Mouse (Mus musculus) limb, embryonic 10.5 days (tissue): Measurements from ENCODE around the gene Il1f10. TPM values are rescaled to one million over a fixed set of nuclear protein-coding genes. Genes with fewer than 3 reads are reported as not detected.

Experiments used
- DNase-seq: peaks from one replicate; pipeline ENCODE4 v3.0.0-alpha.2; 2017; ENCODE audit warnings: low spot score
- H3K27ac ChIP-seq: fragments of 300-500 bp; sonication (generic); 2 replicates; pipeline ENCODE4 v1.5.1; 2016; ENCODE audit warnings: mild to moderate bottlenecking
- H3K27me3 ChIP-seq: fragments of 300-500 bp; sonication (generic); 2 replicates; pipeline ENCODE4 v1.6.1; 2016; ENCODE audit warnings: low read depth, mild to moderate bottlenecking; ENCODE audit not compliant: poor library complexity, severe bottlenecking
- H3K36me3 ChIP-seq: fragments of 300-500 bp; sonication (generic); 2 replicates; pipeline ENCODE4 v1.6.1; 2016; ENCODE audit warnings: mild to moderate bottlenecking, moderate library complexity
- H3K4me1 ChIP-seq: fragments of 300-500 bp; sonication (generic); 2 replicates; pipeline ENCODE4 v1.6.1; 2016
- H3K4me3 ChIP-seq: fragments of 300-500 bp; sonication (generic); 2 replicates; pipeline ENCODE4 v1.5.1; 2016; ENCODE audit warnings: mild to moderate bottlenecking, moderate library complexity
- H3K9me3 ChIP-seq: fragments of 300-500 bp; sonication (generic); replicated peaks from 2 replicates; pipeline ENCODE4 v1.6.1; 2016; ENCODE audit warnings: mild to moderate bottlenecking
- WGBS: fragments of 180-500 bp; shearing (Covaris S2); methylation state at CpG from one replicate; pipeline ENCODE4 v1.1.7; 2016; 5-methylcytosine and 5-hydroxymethylcytosine counted together
- polyA plus RNA-seq: library from polyadenylated mRNA; unstranded; fragments of >200 nt; fragmentation: Nextera tagmentation; extraction: Ambion mirVana; gene quantifications from 2 replicates; pipeline ENCODE4 v1.2.1, GENCODE M21; 2016

Gene Il1f10
- not detected in 2 replicates for polyA plus RNA-seq

DNA sequence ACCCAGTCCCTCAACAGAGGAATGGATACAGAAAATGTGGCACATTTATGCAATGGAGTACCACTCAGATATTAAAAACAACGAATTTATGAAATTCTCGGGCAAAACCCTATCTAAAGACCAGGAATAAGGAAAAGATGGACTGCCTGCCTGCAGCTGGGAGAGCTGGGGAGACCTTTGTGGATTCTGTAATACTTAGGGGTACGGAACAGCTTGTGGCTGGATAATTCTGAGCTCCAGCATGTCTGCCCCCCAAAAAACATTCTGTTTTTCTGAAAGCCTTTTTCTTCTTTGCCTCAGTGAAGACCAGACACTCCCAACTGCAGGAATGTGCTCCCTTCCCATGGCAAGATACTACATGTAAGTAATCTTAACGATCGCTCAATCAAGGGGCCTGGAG, at the start of gene Il1f10:
Gene Il1f10 (plus strand): TSS at position 301 of the 400 bp plus-strand sequence.
- Histone ChIP-seq H3K27ac (no peak within 1 kb of the TSS), H3K4me1 (no peaks in the 10 kb centered on the region), H3K9me3 (no peaks in the 10 kb centered on the region), H3K27me3 (no peaks in the 10 kb centered on the region), H3K36me3 (no peaks in the 10 kb centered on the region), H3K4me3 (no peak within 1 kb of the TSS)
- 81% methylated on average over 5 of the region's 5 CpGs for WGBS
- no peak for DNase-seq

DNA sequence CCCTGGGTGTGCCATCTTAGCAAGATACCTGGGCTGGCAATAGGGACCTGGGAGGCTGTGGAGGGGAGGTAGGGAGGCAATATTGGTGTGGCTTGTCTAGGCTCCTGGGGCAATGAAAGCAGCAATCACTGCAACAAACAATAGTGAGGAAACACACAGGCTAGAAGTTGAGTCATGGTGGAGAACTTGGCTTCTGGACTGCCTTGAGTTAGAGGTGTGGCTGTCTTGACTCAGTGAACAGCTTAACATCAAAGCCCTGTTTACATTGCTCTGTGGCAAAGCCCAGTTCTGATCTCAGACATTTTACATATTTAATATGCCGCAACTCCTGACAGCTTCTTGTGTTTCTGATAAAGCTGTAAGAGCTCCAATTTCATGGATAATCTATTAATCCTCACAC, 23.5 kb upstream of the Il1f10 start:
- no peaks in the 10 kb centered on the region for H3K9me3 ChIP-seq
- no peak overlapping the region for H3K4me3 ChIP-seq
- H3K27me3 ChIP-seq, result no peaks in the 10 kb centered on the region
- WGBS, result 92% methylated on average over 1 of the region's 1 CpGs
- no peak overlapping the region for H3K27ac ChIP-seq
- no peak for DNase-seq
- H3K4me1 ChIP-seq, result no peaks in the 10 kb centered on the region
- H3K36me3 ChIP-seq, result no peaks in the 10 kb centered on the region

DNA sequence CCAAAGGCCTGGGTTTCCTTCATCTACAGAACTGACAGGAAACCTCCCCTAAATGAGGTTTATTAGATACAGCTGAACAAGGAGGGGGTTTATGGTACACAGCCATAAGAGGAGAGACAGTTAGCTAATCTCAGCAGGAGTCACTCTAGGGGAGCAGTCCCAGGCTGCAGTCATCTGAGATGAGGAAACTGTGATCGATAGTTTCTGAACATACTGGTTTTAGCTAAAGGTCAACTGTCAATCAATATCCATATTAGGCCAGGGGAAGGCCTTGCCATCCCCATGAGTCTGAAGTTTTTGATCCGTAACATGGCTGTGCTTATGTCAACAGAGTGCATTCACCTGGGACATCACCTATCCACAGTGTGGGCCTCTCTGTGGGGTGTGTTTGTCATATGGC, 17.4 kb upstream of the Il1f10 start:
- H3K9me3 ChIP-seq, result no peaks in the 10 kb centered on the region
- DNase-seq, result no peak
- 85% methylated on average over 2 of the region's 2 CpGs for WGBS

DNA sequence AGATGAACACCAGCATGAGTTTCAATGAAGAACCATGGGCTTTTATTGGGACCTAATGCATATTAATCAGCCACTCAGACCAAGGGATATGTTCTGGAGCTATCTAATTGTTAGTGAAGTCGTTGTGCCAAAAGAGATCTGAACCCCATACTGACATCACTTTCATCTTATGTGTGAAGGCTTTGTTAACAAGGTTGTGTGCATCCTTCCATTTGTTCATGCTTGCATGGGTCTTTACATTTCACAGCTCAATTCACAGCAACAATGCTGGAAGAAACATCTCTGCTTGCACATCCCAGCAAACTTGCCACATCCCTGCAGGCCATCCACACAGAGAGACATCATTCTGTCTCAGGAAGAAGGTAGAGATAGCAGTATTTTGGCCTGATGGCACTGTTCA, 15.8 kb upstream of the Il1f10 start:
- Histone ChIP-seq H3K36me3 (no peaks in the 10 kb centered on the region), H3K27ac (no peak overlapping the region), H3K4me3 (no peak overlapping the region), H3K27me3 (no peaks in the 10 kb centered on the region), H3K4me1 (no peaks in the 10 kb centered on the region), H3K9me3 (no peaks in the 10 kb centered on the region)
- DNase-seq, result no peak
- 59% methylated on average over 1 of the region's 1 CpGs for WGBS

More for the DNA sequence above, 17.4 kb upstream of the Il1f10 start:
- Histone ChIP-seq H3K4me3 (no peak overlapping the region), H3K27ac (no peak overlapping the region), H3K4me1 (no peaks in the 10 kb centered on the region), H3K27me3 (no peaks in the 10 kb centered on the region), H3K36me3 (no peaks in the 10 kb centered on the region)

DNA sequence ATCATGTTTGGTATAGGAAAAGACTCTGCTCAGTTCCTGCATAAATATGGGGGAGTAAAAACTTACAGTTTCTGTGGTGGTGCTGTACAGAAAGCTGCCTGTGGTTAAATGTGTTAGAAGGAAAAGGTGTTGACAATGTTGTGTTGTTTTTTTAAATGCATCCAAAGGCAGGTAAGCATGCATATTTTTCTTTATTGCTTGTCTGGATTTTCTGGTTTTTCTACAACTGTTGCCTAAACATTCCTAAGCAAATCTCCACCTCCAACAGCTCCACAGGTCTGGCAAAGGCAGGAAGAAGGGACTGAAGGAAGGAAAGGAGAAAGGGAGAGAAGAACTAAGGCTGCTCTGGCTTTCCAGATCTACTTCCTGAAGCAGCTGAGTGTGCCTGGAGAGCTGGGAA, 14.3 kb upstream of the Il1f10 start, which contains the start of gene Il1f5:
Gene Il1f5 (plus strand): TSS at position 301 of the 400 bp plus-strand sequence.
- H3K4me1 ChIP-seq, result no peaks in the 10 kb centered on the region

DNA sequence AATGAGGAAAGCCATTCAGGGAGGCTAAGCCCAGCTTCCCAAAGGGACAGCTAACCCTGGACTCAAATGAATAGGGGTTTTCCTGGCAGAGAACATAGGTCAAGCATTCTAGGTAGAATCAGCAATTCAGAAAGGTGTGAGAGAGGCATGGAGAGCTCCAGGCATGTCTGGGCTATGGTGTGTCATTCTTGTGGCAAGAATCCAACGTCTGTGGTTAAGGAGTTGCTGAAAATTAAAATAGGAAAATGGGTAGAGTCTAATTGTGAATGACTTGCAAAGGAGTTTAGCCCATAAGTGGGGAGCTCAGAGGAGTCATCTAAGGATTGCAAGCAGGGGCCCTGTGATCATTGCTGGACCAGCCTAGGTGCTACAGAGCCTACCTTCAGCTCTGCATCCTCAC, 3.6 kb downstream of the Il1f10 start:
- Histone ChIP-seq H3K36me3 (no peaks in the 10 kb centered on the region), H3K4me3 (no peak overlapping the region), H3K27me3 (no peaks in the 10 kb centered on the region), H3K27ac (no peak overlapping the region), H3K4me1 (no peaks in the 10 kb centered on the region), H3K9me3 (no peaks in the 10 kb centered on the region)
- WGBS, result 54% methylated on average over 1 of the region's 1 CpGs
- DNase-seq, result no peak

More for the DNA sequence above, 14.3 kb upstream of the Il1f10 start, which contains the start of gene Il1f5:
- no peak within 1 kb of the TSS for H3K27ac ChIP-seq
- H3K4me3 ChIP-seq, result no peak within 1 kb of the TSS
- DNase-seq, result no peak
- no peaks in the 10 kb centered on the region for H3K27me3 ChIP-seq
- no peaks in the 10 kb centered on the region for H3K9me3 ChIP-seq
- H3K36me3 ChIP-seq, result no peaks in the 10 kb centered on the region

DNA sequence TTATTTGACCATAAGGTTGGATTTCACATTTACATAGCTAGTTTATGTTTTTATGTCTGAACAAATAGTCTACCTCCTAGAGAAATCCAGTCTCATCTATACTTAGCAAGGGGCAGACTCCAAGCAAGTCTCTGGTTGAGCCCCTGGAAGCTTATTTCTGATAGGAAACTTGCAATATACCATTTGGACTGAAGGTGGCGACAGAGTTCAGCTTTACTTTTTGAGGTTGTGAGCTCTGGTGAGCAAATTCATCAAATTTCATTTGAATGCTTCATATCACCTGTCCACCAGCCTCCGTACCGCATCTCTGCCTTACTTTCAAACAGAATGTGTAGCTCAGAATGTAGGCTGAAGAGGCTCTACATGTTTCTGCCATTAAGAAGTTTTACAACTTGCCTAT, 5.8 kb downstream of the Il1f10 start:
- H3K27me3 ChIP-seq, result no peaks in the 10 kb centered on the region
- H3K4me3 ChIP-seq, result no peak overlapping the region
- no peak overlapping the region for H3K27ac ChIP-seq
- H3K4me1 ChIP-seq, result no peaks in the 10 kb centered on the region
- WGBS, result 16% methylated on average over 3 of the region's 3 CpGs
- H3K9me3 ChIP-seq, result no peaks in the 10 kb centered on the region
- DNase-seq, result peak; percentile 47
- no peaks in the 10 kb centered on the region for H3K36me3 ChIP-seq

DNA sequence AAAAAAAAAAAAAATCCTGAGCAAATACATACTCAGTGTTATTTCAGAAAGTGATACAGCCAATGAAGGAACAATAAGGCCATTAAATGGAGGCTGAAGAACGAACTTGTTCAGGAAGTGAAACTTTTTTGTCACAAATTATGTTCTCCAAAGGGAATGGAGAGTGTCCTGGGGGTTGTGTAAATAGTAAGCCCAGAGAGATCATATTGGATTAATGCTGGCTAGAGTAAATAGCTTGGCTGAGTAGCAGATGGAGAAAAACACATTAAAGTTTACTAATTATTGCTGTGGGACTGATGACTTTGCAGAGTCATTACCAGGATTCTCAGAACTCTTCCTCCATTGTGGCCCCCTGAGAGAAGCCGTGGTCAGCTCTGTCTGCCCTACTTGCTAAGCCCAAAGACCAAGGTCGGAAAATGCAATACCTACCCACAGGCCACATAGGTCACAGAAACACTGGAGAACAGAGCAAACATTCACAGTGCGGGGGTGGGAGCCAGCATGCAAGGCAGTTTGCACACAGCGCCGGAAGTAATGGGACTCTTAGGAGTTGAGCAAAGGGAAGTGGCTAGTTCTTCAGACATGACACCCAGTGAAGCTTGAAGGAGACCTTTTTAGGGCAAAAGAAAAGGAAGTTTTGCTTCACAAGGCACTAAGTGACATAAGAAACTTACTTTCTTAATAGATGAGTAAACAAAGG, 20.5 kb downstream of the Il1f10 start:
- Histone ChIP-seq H3K36me3 (no peaks in the 10 kb centered on the region), H3K27ac (no peak overlapping the region), H3K27me3 (no peaks in the 10 kb centered on the region), H3K4me3 (no peak overlapping the region), H3K9me3 (no peaks in the 10 kb centered on the region), H3K4me1 (no peaks in the 10 kb centered on the region)
- 89% methylated on average over 6 of the region's 6 CpGs for whole genome bisulfite sequencing
- no peak for DNase-seq

DNA sequence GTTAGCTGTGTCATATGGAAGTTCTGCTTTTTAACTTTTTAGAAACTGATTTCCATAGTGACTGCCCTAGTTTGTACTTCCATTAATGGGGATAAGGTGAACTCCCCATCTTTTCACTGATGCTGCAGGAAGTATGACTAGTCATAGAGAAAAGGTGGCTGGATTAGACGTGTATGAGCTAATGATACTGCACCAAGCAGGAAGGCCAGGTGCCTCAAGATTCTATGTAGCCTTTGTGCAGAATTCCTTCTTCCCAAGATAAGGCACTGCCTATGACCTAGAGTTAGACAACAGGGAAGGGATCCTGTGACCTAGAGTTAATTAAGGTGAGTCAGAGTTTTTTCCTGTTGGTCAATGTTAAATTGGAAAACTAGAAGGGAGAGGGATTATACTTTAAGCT, 25.9 kb downstream of the Il1f10 start:
- no peak for DNase-seq
- Histone ChIP-seq H3K4me3 (no peak overlapping the region), H3K27me3 (no peaks in the 10 kb centered on the region), H3K4me1 (no peaks in the 10 kb centered on the region), H3K27ac (no peak overlapping the region), H3K9me3 (no peaks in the 10 kb centered on the region), H3K36me3 (no peaks in the 10 kb centered on the region)
- 79% methylated on average over 1 of the region's 1 CpGs for WGBS

DNA sequence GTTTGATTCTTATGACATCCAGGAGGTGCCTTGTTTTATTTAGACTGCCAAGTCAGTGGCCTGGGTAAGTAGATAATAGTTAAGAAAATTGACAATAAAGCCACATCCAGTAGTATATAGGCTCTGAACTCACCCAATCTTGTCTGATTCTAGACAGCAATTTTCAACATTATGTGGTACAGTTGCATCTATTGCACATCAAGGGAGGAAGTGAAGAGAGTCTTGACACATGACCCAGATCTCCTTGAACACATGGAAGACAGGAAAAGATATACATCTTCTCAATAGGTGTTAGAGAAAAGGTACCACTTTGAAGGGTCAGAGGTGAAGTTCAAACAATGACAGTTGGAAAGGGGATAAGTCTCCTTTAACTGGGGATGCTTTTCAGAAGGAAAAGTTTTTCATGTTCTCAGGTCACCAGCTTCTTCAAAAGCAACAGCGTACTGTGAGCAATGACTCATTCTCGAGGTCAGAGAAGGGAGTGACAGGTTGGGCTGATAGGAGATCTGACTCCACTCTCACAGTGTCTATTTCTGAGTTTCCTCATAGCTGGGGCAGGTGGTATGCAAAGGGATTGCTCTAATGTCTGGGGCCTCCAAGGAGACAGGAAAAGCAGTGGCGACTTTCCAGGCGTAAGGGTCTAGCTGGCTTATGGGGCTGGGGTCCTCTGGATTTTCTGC, 27.1 kb downstream of the Il1f10 start:
- Histone ChIP-seq H3K4me1 (no peaks in the 10 kb centered on the region), H3K9me3 (no peaks in the 10 kb centered on the region), H3K4me3 (no peak overlapping the region), H3K27me3 (no peaks in the 10 kb centered on the region), H3K27ac (no peak overlapping the region), H3K36me3 (no peaks in the 10 kb centered on the region)
- no peak for DNase-seq
- WGBS, result 88% methylated on average over 4 of the region's 4 CpGs

DNA sequence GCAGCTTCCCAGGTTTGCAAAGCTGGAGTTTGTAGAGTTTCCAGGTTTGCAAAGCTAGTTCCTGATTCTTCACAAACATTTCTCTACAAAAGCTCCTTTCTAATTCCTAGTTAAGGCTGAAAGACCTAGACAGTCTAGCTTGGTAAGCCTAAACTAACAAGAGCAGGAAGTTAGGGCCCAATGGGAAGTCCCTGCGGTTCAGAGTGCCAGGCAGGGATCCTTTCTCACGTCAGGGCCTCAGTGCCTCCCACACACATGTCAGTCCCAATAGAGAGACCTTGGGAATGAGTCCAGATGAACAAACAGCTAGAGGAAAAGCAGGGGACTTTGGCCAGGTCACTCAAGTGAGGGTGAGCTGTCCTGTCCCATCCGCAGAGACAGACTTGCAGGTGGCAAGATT, 44.3 kb downstream of the Il1f10 start:
- Histone ChIP-seq H3K9me3 (no peaks in the 10 kb centered on the region), H3K4me3 (no peak overlapping the region), H3K4me1 (no peaks in the 10 kb centered on the region), H3K36me3 (no peaks in the 10 kb centered on the region), H3K27me3 (no peaks in the 10 kb centered on the region), H3K27ac (no peak overlapping the region)
- DNase-seq, result no peak
- 67% methylated on average over 3 of the region's 3 CpGs for WGBS

DNA sequence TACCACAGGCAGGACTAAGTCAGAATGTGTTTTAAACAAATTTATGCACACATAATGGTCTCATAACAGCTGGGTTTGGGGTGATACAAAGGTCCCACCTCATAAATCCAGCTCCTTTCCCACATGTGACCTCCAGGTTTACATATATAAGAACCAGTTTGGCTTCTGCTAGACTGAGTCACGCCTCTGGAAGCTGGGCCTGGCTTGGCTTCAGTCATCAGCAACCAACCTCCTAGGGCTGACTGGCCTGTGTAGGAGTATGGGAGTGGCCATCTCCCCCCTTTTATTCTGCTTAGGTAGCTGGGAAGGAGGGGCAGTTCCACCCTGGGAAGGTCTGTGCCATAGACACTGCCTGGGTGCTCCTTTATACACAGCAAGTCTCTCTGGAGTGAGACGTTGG, 45.5 kb downstream of the Il1f10 start, which contains the start of gene Il1rn:
Gene Il1rn (plus strand): TSS at position 309 of the 400 bp plus-strand sequence.
- no peaks in the 10 kb centered on the region for H3K27me3 ChIP-seq
- H3K4me1 ChIP-seq, result no peaks in the 10 kb centered on the region
- WGBS, result 79% methylated on average over 2 of the region's 2 CpGs
- H3K36me3 ChIP-seq, result no peaks in the 10 kb centered on the region
- no peak within 1 kb of the TSS for H3K27ac ChIP-seq
- H3K4me3 ChIP-seq, result no peak within 1 kb of the TSS
- DNase-seq, result no peak
- no peaks in the 10 kb centered on the region for H3K9me3 ChIP-seq

DNA sequence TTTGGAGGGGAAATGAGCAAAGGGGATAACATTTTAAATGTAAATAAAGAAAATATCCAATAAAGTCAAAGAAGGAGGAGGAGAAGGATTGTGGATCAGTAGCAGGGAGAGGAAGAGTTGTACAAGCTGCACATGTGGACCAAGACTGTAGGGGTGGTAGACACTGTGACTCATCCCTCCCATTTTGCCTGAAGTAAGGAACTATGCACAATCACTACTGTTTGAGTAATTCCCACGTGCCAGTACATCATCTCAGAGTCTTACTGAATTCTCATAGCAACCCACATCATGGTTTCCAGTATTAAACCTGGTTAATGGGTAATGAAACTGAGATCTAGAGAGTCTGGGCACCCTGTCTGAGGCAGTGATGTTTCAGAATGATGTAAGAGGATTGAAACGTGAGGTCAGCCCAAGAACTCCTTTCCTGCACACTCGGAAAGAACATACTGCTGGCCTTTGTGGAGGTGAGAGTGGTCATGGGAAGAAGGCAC, 50.4 kb downstream of the Il1f10 start:
- Histone ChIP-seq H3K27me3 (no peaks in the 10 kb centered on the region), H3K4me1 (no peaks in the 10 kb centered on the region)

More for the DNA sequence above, 50.4 kb downstream of the Il1f10 start:
- DNase-seq, result no peak
- Histone ChIP-seq H3K4me3 (no peak overlapping the region), H3K36me3 (no peaks in the 10 kb centered on the region), H3K9me3 (no peaks in the 10 kb centered on the region), H3K27ac (no peak overlapping the region)
- whole genome bisulfite sequencing, result 79% methylated on average over 3 of the region's 3 CpGs
